Mouse (Mus musculus): Measurements from ENCODE around the gene Map6d1.

GRCm38 (mm10) chr16:20257926-20258325 is 16.8 kb upstream of the Map6d1 start:
- TF ChIP-seq CTCF (IDR thresholded peaks at IDR 0.05; ENCODE audit: borderline replicate concordance, control insufficient read depth, extremely low read depth, insufficient read depth, low read length, poor library complexity), result no peak
- TF ChIP-seq POLR2A (IDR thresholded peaks at IDR 0.05; ENCODE audit: control insufficient read depth, extremely low read depth, insufficient read depth, low read length, poor library complexity), result no peak
